In genomic region chr3:152295896-152296295, GRCm38 (mm10) we compare ENCODE assay signal across 26 mouse cellular contexts.
"Had no signal": no experiment of that assay in that cellular context is flagged by ENCODE, and none has a peak within 500 bp of the region (broad histone marks: within the 10 kb centered on the region; RNA-seq: fewer than 3 reads in every experiment).

No protein-coding gene starts in this region.

- ATAC-seq: forebrain, embryonic 16.5 days; hindbrain, embryonic 16.5 days; inflammation-experienced regulatory T-cells, adult 6 months; intestine, embryonic 15.5 days; intestine, postnatal 0 days had no signal

- H3K4me3 ChIP-seq: gastrocnemius, adult 2 months; heart, embryonic 13.5 days; heart, embryonic 15.5 days; hindbrain, embryonic 10.5 days; hindbrain, embryonic 12.5 days; intestine, embryonic 15.5 days; layer of hippocampus, adult 2 months; left cerebral cortex, adult 2 months; limb, embryonic 10.5 days; limb, embryonic 12.5 days had no signal

- H3K4me1 ChIP-seq: hindbrain, embryonic 10.5 days; hindbrain, embryonic 12.5 days had no signal

- H3K9me3 ChIP-seq: heart, embryonic 13.5 days; heart, embryonic 15.5 days; hindbrain, embryonic 10.5 days; hindbrain, embryonic 12.5 days; intestine, embryonic 15.5 days; limb, embryonic 10.5 days; limb, embryonic 12.5 days had no signal

- H3K9ac ChIP-seq: heart, embryonic 13.5 days; heart, embryonic 15.5 days; hindbrain, embryonic 12.5 days; hindbrain, embryonic 14.5 days; intestine, embryonic 15.5 days; limb, embryonic 12.5 days had no signal

- H3K4me2 ChIP-seq: heart, embryonic 13.5 days; heart, embryonic 15.5 days; hindbrain, embryonic 12.5 days; hindbrain, embryonic 14.5 days; intestine, embryonic 15.5 days; limb, embryonic 12.5 days; liver, embryonic 11.5 days had no signal

- DNase-seq: gastrocnemius, adult 2 months; gastrocnemius, postnatal 10 days; gastrocnemius, postnatal 25 days; heart, postnatal 10 days; heart, postnatal 4 days; kidney, adult 18-20 months; kidney, adult 8-10 months; kidney, postnatal 10 days; kidney, postnatal 25 days; kidney, postnatal 4 days; liver had no signal

- H3K36me3 ChIP-seq: intestine, embryonic 15.5 days had no signal

- H3K27me3 ChIP-seq: heart, embryonic 13.5 days; heart, embryonic 15.5 days; hindbrain, embryonic 12.5 days; intestine, embryonic 15.5 days; limb, embryonic 12.5 days had no signal

- H3K27ac ChIP-seq: gastrocnemius, adult 2 months; heart, embryonic 13.5 days; heart, embryonic 15.5 days; hindbrain, embryonic 10.5 days; hindbrain, embryonic 12.5 days; hindbrain, embryonic 14.5 days; intestine, embryonic 15.5 days; layer of hippocampus, adult 2 months; left cerebral cortex, adult 2 months; limb, embryonic 10.5 days; limb, embryonic 12.5 days had no signal
